Mouse (Mus musculus) MEL-GATA-1-ER (cell line): ENCODE measurements around the gene Wdfy4.
A peak's percentile ranks its signal among the peaks of the same experiment; 100 is the strongest.

Experiments used
- DNase-seq: peaks from one replicate; pipeline ENCODE4 v3.0.0-alpha.2; 2012; ENCODE audit warnings: low read depth; ENCODE audit errors: extremely low read depth

The Wdfy4 gene

DNA sequence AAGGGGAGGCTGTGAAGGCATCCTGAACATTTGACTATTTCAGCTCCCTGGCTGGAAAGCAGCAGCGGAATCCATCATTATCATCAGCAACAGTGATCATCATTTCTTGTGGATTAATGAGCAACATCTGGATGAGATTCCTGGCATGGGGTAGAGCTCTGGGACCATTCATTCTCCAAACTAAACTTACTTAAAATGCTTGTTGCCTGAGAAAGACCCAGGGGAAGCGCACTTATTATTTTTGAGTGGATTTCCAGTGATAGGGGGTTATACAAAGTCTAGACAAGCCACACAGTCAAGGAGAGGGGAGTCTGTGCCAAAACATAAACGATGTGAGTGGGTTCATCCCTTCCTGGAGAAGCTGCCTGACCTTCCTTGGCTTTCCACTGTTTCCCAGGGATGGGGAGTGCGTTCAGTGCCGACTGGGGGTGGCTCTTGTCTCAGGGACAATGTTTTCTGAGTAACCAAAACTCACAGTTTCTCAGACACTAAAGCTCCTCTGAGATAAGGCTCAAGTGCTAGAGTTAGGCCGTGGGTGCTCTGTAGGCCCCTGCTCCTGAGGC is 201.1 kb downstream of the Wdfy4 start:
- DNase-seq = no peak

DNA sequence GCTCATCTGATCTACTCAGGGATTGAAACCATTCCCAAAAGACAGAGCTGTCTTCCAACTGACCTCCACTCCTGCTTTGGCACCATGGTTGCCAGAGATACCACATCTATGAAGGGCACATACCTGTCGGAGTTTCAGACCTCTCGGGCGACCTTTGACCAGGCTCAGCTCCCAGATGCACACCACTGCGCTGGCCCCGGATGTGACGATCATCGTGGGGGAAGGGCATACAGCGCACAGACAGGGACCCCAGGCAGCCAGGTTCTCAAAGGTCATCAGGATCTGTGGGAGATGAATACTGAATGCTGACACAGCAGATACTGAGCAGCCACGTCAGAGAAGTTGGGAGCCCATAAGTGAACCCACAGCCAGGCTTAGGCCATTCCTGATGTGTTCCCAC is 214.6 kb downstream of the Wdfy4 start:
- no peak for DNase-seq

DNA sequence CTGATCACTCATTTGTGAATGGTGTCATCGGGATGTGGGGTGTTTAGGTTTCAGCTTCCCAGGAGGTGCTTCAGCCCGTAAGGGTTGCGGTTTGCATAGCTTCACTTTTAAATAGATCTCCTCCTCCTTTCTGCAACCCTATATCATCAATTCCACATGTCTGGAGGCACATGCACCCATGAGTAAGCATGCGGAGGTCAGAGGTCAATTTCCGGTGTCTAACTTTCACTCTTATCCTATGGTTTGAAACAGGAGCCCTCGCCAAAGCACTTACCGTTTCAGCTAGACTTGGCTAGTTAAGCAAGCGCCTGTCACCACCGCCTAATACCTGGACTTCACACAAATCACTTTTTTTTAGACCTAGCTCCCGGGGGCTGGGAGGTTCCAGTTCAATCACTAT is 220.6 kb downstream of the Wdfy4 start:
- DNase-seq = no peak

DNA sequence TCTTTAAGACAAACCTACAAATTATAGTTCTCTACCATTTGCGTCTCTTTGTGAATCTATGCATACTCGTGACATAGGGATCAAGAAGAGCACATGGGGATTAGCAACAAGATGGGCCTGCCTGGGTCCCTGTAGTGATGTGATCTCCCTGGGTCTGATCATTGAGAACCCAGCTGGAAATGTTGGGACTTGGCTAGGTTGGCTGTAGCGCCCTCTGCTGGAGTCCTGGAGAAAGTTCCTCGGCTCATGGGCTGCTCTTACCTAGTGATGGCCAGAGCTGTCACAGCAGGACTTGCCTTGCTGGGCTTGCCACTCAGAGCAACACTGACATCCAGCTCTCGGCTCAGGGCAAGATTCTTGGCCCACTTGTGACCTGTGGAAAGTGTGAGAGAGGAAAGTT is 224.8 kb downstream of the Wdfy4 start:
- DNase-seq = peak; percentile 6

DNA sequence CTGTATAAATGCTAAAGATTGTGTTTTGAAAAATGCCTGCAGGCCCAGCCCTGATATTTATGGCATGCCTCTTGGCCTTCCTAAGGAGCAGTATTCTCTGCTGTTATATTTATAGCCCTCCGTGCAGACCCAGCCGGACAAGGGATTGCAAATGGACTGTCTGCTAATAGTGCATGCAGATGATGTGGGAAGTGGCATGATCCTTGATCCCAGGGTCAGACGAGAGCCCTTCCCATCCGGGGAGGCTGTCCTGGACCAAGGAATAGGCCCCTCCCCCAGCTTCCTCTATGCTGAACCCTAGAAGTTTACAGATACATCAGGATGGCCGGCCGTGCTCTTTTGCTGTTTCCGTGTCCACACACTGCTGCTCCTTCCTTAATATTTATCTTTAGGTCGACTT is 226.6 kb downstream of the Wdfy4 start:
- DNase-seq = no peak

DNA sequence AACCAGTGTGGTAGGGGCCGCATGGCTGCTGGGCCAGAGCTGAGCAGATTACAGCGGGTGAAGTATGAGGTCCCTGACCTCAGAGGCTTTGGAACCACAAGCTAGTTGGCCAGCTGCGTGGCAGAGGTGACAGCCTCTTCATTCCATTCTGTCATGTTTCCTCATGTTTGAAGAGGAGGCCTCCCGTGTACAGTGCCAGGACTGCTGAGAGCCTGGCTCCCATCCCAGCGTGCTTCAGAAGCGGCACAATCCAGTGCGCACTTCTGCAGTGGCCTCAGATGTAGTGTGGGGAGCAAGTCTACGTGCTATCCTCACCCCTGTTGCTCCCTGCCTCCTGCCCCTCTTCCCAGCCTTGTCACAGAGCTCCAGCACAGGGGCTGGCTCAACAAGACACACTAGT is 228.8 kb downstream of the Wdfy4 start:
- DNase-seq = no peak

DNA sequence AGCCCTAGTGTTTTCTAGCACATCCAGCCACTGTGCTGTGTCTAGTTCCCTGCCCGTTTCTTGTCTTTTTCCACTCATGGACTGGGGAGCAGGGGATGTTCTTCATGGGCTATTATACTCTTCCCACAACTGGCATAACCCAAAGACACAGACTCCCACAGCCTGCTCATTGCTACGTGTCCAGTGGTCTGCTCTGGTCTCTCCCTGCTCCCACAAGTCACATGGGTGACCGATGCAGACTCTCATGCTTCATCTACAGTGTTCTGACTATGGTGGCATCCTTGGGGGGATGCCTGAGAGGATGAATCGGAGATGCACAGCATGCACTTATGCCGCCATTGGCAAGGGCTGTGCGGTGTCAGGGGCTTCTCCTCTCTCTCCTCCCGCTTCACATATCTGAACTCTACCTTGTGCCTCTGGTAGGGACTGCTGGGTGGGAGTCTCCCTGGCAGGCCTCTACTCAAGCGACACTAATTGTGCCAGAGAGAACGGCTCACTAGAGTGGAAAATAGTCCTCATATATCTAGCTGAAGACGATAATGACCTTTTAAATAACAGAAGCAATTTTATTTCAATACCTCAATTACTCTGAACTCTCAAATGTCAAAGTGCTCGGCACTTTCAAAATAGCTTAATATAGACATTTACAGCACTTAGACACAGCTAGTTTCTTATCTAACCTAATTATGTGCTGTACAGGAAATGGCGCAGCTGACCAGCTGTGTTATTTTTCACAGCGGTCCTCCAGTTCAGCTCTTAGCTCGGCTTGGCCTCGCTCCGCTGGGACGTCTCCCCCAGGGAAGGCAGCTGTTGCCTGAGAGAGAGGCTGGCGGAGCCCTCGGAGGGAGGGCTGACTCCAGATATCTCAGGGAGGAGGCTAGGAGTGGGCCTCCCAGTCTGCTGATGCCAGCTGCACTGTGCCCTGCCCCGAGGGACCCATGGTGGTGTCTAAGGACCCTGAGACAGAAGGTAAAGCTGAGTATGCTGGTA is 234.7 kb downstream of the Wdfy4 start:
- DNase-seq = no peak

DNA sequence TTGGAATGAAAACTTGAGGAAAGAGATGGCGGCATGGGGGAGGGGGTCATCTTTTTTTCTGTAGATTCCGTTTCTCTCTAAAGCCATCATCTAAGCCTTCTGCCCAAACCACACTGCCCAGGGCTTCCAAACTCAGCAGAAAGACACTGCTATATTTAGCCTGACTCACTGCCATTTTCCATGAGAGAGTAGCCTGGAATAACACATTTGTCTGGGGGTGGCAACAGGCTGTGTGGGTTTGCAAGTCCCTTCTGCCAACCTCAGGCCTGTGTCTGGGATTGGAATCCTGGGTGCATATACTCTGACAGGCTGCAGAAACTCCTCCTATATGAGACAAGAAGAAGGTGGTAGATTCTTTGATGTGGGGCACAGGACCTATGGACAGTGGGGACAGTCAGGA is 237.8 kb downstream of the Wdfy4 start:
- DNase-seq = no peak

DNA sequence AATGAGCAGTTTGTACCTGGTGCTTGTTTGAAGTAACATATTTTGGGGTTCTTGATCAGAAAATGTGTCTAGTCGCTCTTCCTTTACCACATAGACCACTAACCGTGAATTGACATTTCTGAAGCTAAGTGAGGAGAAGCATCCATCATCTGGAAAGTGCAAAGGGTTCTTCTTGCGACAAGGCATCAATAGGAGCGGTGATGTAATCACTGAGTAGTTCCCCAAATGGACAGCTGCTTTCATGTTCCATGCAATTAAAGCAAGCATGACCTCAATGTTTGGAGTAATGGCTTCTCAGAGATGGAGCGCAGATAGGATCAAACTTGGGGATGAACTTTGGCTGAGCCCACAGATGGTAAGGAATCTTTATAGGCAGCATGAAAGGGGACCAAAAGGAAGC is 246.1 kb downstream of the Wdfy4 start:
- no peak for DNase-seq

DNA sequence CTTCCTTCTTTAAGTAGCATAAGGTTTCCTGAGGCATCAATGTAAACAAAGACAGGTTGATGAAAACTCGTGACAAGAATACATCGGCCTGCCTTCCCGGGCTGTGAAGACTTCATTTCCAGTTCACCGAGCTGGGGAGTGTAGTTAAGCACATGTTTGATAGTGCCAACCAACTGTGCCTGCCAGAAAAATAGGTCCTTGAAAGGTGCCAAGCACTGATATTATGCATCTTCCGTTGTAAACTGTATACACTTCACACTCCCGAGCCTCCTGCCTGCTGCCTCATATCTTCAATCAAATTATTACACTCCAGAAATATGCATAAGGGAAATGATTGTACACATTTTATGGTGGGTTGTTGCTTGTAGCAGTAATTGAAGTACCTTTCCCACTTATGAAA is 251.2 kb downstream of the Wdfy4 start:
- DNase-seq = no peak

DNA sequence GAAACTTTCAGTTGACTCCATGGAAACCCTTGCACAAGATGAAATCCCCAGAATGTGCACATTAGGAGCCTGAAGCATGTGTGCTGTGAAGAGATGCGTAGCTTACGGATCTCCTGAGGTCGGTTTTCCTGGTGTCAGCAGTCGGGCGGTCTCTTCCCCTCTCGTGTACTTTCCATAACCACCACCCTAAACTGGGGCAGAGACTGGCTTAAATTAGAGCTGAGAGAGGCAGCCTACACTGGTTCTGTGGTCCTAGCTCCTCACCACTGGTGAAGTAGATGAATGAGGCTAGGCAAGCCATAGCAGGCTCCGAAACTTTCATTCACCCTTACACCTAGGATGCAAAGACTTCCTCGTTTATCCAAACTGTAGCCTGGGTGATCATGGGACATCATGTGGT is 253.1 kb downstream of the Wdfy4 start:
- no peak for DNase-seq

DNA sequence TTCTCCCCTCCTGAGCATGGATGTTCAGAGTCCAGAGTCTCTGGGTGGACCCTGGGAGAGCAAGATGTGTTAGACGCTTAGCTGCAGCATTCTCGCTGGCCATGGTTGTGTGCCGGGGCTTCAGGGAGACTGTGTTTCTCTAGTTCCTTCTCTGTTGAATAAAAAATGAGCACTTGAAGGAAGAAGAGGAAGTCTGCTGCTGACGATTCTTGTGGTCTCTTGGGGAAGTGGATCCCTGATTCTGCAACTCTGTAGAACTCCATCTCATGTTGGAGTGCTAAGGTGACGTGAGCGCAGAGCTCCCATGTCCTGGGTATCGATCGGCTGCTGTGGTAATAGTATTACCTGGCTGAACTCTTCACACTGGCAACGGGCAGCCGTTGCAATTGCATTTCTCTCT is 253.6 kb downstream of the Wdfy4 start:
- peak; percentile 6 for DNase-seq

DNA sequence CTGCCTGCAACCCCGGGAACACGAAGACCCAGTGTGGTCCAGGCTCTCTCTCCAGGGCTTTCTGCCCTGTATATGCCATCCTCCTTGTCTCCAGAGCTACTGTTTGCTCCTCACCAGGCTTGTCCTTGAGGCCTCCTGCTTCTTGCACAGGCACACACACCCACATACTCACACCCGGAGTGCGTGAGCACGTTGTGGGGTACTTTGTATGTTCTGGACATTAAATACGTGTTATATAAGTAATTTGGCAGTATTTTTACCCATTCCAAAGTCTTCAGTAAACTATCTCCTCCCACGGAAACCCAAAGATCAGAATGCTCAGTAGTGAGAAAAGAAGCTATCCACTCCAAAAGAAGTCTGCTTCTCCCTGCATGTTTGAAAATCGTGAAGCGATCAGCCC is 261.4 kb downstream of the Wdfy4 start:
- DNase-seq = no peak

DNA sequence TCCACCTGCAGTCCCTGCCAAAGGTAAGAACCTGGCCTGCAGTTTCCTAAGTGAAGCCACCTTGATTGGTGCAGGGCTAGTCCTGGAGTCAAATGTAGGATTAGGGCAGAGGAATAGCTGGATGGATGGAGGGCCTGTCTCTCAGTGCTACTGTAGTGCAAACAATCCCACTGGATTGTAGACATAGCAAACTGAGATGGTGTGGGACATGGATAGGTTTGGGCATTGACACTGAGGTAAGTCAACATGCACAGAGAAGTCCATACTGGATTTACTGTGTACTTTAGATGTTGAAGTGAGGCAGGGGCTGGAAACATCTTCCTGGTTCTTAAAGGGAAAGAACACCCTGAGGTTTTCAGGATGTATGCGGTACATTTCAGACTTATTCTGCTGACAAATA is 267.4 kb downstream of the Wdfy4 start:
- DNase-seq = no peak

DNA sequence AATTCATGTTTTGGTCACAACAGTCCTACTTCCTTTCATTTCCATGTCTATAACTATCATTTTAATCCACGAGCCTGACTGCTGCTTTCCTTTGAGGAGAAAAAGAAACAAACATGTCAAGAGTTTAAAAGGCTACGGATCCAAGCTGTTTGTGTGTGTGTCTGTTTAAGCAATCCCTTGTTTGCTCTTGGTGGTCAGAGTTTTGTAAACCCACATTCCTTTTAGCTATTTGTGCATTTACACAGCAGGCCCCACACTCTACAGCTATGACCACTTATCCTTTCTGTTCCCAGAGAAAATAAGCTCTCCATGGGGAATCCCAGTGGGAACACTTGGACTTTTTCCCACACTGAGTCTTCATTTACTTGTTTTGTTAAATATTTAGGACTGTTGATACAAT is 269.9 kb downstream of the Wdfy4 start:
- DNase-seq = no peak

DNA sequence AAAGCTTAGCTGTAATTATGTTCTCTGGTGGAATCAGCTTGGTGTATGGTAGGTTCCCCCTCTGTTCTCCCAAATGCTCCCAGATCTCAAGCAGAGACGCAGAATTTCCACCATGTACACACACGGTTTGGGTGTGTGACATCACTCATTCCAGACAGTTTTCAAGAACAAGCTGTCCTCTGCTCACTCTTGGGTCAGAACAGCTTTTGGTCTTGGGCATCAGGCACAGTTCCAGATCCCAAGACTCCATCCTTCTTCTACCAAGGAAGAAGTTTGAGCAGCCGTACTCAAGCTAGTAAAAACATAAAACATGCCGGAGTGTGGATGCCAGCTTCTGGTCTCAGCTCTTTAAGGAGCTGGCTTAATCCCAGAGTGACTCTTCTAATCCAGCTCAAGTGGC is 274.1 kb downstream of the Wdfy4 start:
- DNase-seq = no peak
